Mouse (Mus musculus): ENCODE results near the gene Noc2l. TPM values are rescaled to one million over a fixed set of nuclear protein-coding genes. Genes with fewer than 3 reads are reported as not detected.

Noc2l gene
- polyA plus RNA-seq, 1 experiment from 2014 or later, result 102 TPM

GRCm38 (mm10) chr4:156252140-156252539 lies 16.3 kb downstream of the Noc2l start:
- ATAC-seq (replicated peaks; ENCODE audit: low FRiP score, low TSS enrichment, low read depth), result no peak
- peaks cover 24% of the 10 kb centered on the region for H3K36me3 ChIP-seq (ENCODE audit: control insufficient read depth, insufficient read depth, low read length)

GRCm38 (mm10) chr4:156252619-156253018 lies 16.8 kb downstream of the Noc2l start:
- ATAC-seq (replicated peaks; ENCODE audit: low FRiP score, low TSS enrichment, low read depth) (no peak), DNase-seq (ENCODE audit: low spot score) (no peak)
- 52% methylated on average over 3 of the region's 3 CpGs for WGBS
- no peak overlapping the region for H3K27ac ChIP-seq (ENCODE audit: low read depth)
- H3K36me3 ChIP-seq (ENCODE audit: control insufficient read depth, insufficient read depth, low read length), result peaks cover 19% of the 10 kb centered on the region
- H3K9ac ChIP-seq (ENCODE audit: low read length), result no peak overlapping the region
- no peaks in the 10 kb centered on the region for H3K9me3 ChIP-seq (ENCODE audit: control insufficient read depth, low read length)
- no peak overlapping the region for H3K4me3 ChIP-seq (ENCODE audit: low read depth, low read length)
- H3K4me2 ChIP-seq (ENCODE audit: low read length), result no peak overlapping the region
- peaks cover 34% of the 10 kb centered on the region for H3K27me3 ChIP-seq (replicated peaks; ENCODE audit: control insufficient read depth, insufficient read depth, low read length)
- peaks cover 10% of the 10 kb centered on the region; the same call in 1 of the 2 replicates for H3K4me1 ChIP-seq (replicated peaks; ENCODE audit: control insufficient read depth, insufficient read depth, low read length)

More at GRCm38 (mm10) chr4:156252140-156252539, 16.3 kb downstream of the Noc2l start:
- WGBS, result 40% methylated on average over 7 of the region's 7 CpGs
- Histone ChIP-seq H3K4me2 (ENCODE audit: low read length) (no peak overlapping the region), H3K4me1 (replicated peaks; ENCODE audit: control insufficient read depth, insufficient read depth, low read length) (peaks cover 10% of the 10 kb centered on the region; the same call in 1 of the 2 replicates), H3K9ac (ENCODE audit: low read length) (no peak overlapping the region), H3K9me3 (ENCODE audit: control insufficient read depth, low read length) (no peaks in the 10 kb centered on the region), H3K4me3 (ENCODE audit: low read depth, low read length) (no peak overlapping the region), H3K27ac (ENCODE audit: low read depth) (no peak overlapping the region), H3K27me3 (replicated peaks; ENCODE audit: control insufficient read depth, insufficient read depth, low read length) (peaks cover 34% of the 10 kb centered on the region)
- DNase-seq (ENCODE audit: low spot score), result no peak

GRCm38 (mm10) chr4:156253043-156253442 lies 17.2 kb downstream of the Noc2l start:
- DNase-seq (ENCODE audit: low spot score), result no peak
- H3K36me3 ChIP-seq (ENCODE audit: control insufficient read depth, insufficient read depth, low read length), result peaks cover 15% of the 10 kb centered on the region
- no peak for ATAC-seq (replicated peaks; ENCODE audit: low FRiP score, low TSS enrichment, low read depth)
- no peak overlapping the region for H3K4me2 ChIP-seq (ENCODE audit: low read length)
- peaks cover 10% of the 10 kb centered on the region; the same call in 1 of the 2 replicates for H3K4me1 ChIP-seq (replicated peaks; ENCODE audit: control insufficient read depth, insufficient read depth, low read length)
- no peaks in the 10 kb centered on the region for H3K9me3 ChIP-seq (ENCODE audit: control insufficient read depth, low read length)
- WGBS, result 45% methylated on average over 7 of the region's 7 CpGs
- no peak overlapping the region for H3K27ac ChIP-seq (ENCODE audit: low read depth)
- H3K27me3 ChIP-seq (replicated peaks; ENCODE audit: control insufficient read depth, insufficient read depth, low read length), result peaks cover 34% of the 10 kb centered on the region
- no peak overlapping the region for H3K4me3 ChIP-seq (ENCODE audit: low read depth, low read length)
- no peak overlapping the region for H3K9ac ChIP-seq (ENCODE audit: low read length)

GRCm38 (mm10) chr4:156254361-156255077 lies 18.7 kb downstream of the Noc2l start:
- Histone ChIP-seq H3K9ac (ENCODE audit: low read length) (no peak overlapping the region), H3K9me3 (ENCODE audit: control insufficient read depth, low read length) (no peaks in the 10 kb centered on the region), H3K4me2 (ENCODE audit: low read length) (peak overlapping the region; percentile 28; the same call in 1 of the 2 replicates), H3K27ac (ENCODE audit: low read depth) (no peak overlapping the region), H3K4me3 (ENCODE audit: low read depth, low read length) (peak overlapping the region; percentile 12), H3K27me3 (replicated peaks; ENCODE audit: control insufficient read depth, insufficient read depth, low read length) (peaks cover 34% of the 10 kb centered on the region), H3K4me1 (replicated peaks; ENCODE audit: control insufficient read depth, insufficient read depth, low read length) (peaks cover 10% of the 10 kb centered on the region; the same call in 1 of the 2 replicates), H3K36me3 (ENCODE audit: control insufficient read depth, insufficient read depth, low read length) (peaks cover under 1% of the 10 kb centered on the region; the same call in 1 of the 2 replicates)
- 3% methylated on average over 30 of the region's 30 CpGs for WGBS
- ATAC-seq (replicated peaks; ENCODE audit: low FRiP score, low TSS enrichment, low read depth) (peak; percentile 74), DNase-seq (ENCODE audit: low spot score) (peak; percentile 67)

- peak within 1 kb of the TSS; percentile 28; the same call in 1 of the 2 replicates for H3K4me2 ChIP-seq (ENCODE audit: low read length)
Measured at GRCm38 (mm10) chr4:156255078-156255839, 19.4 kb downstream of the Noc2l start, which contains the start of gene Samd11. Gene Samd11 (minus strand): TSS chr4:156255657.

More at GRCm38 (mm10) chr4:156255078-156255839, 19.4 kb downstream of the Noc2l start, which contains the start of gene Samd11:
- DNase-seq (ENCODE audit: low spot score) (peak; percentile 64), ATAC-seq (replicated peaks; ENCODE audit: low FRiP score, low TSS enrichment, low read depth) (0 out of 2 replicates have a peak, but pooled peaks have one; percentile 21)
- Histone ChIP-seq H3K4me3 (ENCODE audit: low read depth, low read length) (peak within 1 kb of the TSS; percentile 12), H3K27ac (ENCODE audit: low read depth) (no peak within 1 kb of the TSS), H3K9ac (ENCODE audit: low read length) (no peak within 1 kb of the TSS), H3K9me3 (ENCODE audit: control insufficient read depth, low read length) (no peaks in the 10 kb centered on the region), H3K27me3 (replicated peaks; ENCODE audit: control insufficient read depth, insufficient read depth, low read length) (peaks cover 34% of the 10 kb centered on the region), H3K36me3 (ENCODE audit: control insufficient read depth, insufficient read depth, low read length) (no peaks in the 10 kb centered on the region), H3K4me1 (replicated peaks; ENCODE audit: control insufficient read depth, insufficient read depth, low read length) (peaks cover 10% of the 10 kb centered on the region; the same call in 1 of the 2 replicates)
- 7% methylated on average over 26 of the region's 26 CpGs for WGBS

Small RNA genes lying within 50 kb of the gene (microRNA-seq; reads per million reads assigned to microRNA genes)
- gene Mir7658, result 4.2 reads per million, percentile 32 among the genes with 10 or more reads in this experiment

Other genes starting within 250 kb of the Noc2l start
- gene B3galt6, start 243.4 kb upstream of the Noc2l start, polyA plus RNA-seq (2014; fragmentation: Nextera tagmentation; extraction: Ambion mirVana), result 16.6 and 17.9 TPM in 2 replicates
- 157 and 165 TPM in 2 replicates for gene Sdf4, start 243.1 kb upstream of the Noc2l start, polyA plus RNA-seq (2014; fragmentation: Nextera tagmentation; extraction: Ambion mirVana)
- 0.50 and 0.56 TPM in 2 replicates for gene Tnfrsf4, start 222.2 kb upstream of the Noc2l start, polyA plus RNA-seq (2014; fragmentation: Nextera tagmentation; extraction: Ambion mirVana)
- 1.6 and 2.0 TPM in 2 replicates for gene Tnfrsf18, start 209.8 kb upstream of the Noc2l start, polyA plus RNA-seq (2014; fragmentation: Nextera tagmentation; extraction: Ambion mirVana)
- gene Ttll10, start 176.6 kb upstream of the Noc2l start, polyA plus RNA-seq (2014; fragmentation: Nextera tagmentation; extraction: Ambion mirVana), result 2.7 and 3.5 TPM in 2 replicates
- 34.5 and 38.8 TPM in 2 replicates for gene 9430015G10Rik, start 126.0 kb upstream of the Noc2l start, polyA plus RNA-seq (2014; fragmentation: Nextera tagmentation; extraction: Ambion mirVana)
- gene Rnf223, start 105.5 kb upstream of the Noc2l start, polyA plus RNA-seq (2014; fragmentation: Nextera tagmentation; extraction: Ambion mirVana), result 0.14 and 0.16 TPM in 2 replicates
- gene Agrn, start 38.5 kb upstream of the Noc2l start, polyA plus RNA-seq (2014; fragmentation: Nextera tagmentation; extraction: Ambion mirVana), result 80.6 and 82.1 TPM in 2 replicates
- 0.58 and 0.91 TPM in 2 replicates for gene Isg15, start 35.2 kb upstream of the Noc2l start, polyA plus RNA-seq (2014; fragmentation: Nextera tagmentation; extraction: Ambion mirVana)
- gene AW011738, start 32.7 kb upstream of the Noc2l start, polyA plus RNA-seq (2014; fragmentation: Nextera tagmentation; extraction: Ambion mirVana), result 0.69 and 1.1 TPM in 2 replicates
- gene Perm1, start 20.1 kb upstream of the Noc2l start, polyA plus RNA-seq (2014; fragmentation: Nextera tagmentation; extraction: Ambion mirVana), result 0.51 and 0.54 TPM in 2 replicates
- gene Plekhn1, start 1.2 kb upstream of the Noc2l start, polyA plus RNA-seq (2014; fragmentation: Nextera tagmentation; extraction: Ambion mirVana), result 19.7 and 20.1 TPM in 2 replicates
- 0.20 and 0.42 TPM in 2 replicates for gene Samd11, start 19.6 kb downstream of the Noc2l start, polyA plus RNA-seq (2014; fragmentation: Nextera tagmentation; extraction: Ambion mirVana)
- not detected in 2 replicates for gene Vmn2r-ps159, start 95.1 kb downstream of the Noc2l start, polyA plus RNA-seq (2014; fragmentation: Nextera tagmentation; extraction: Ambion mirVana)